ENCODE assay signal across 31 mouse cellular contexts in the genomic region with DNA sequence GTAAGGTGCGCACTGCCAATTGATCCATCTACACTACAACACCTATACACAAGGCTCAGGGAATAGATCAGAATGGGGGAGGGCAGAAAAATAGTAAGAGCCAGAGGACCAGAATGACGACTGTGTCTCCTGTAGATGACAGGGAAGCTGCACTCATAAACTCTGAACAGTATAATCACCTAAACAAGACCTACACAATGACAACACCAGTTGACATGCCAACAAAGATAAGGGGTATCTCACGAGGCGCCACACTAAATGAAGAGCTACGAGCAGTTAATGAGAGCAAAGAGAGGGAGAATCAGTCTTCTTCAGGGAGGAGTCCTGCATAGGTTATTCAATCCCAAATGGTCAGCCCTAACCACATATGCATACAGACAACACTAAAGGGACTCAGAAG. TPM values are rescaled to one million over a fixed set of nuclear protein-coding genes. Genes with fewer than 3 reads are reported as not detected.
DNase-seq lines count a peak whose midpoint lies in the region; ATAC-seq and TF ChIP-seq lines count a peak whose summit lies in the region.
"Had no signal": no experiment of that assay in that cellular context is flagged by ENCODE, and none has a peak within 500 bp of the region (broad histone marks: within the 10 kb centered on the region; RNA-seq: fewer than 3 reads in every experiment).

No protein-coding gene starts in this region.

- peaks cover 24% of the 10 kb centered on the region for H3K36me3 ChIP-seq in liver, embryonic 14.5 days (replicated peaks; ENCODE audit: control insufficient read depth, insufficient read depth, low read depth)

- no peak overlapping the region for H3K4me3 ChIP-seq in liver, embryonic 14.5 days (ENCODE audit: insufficient read depth in 1 of 2, low read depth in 2 of 2, low read length in 2 of 2)
- H3K4me3 ChIP-seq: embryonic facial prominence, embryonic 12.5 days; hindbrain, embryonic 13.5 days; layer of hippocampus, adult 2 months; limb, embryonic 13.5 days; midbrain, embryonic 12.5 days; myocyte; neural tube, embryonic 12.5 days; stomach, embryonic 15.5 days had no signal

- ATAC-seq in erythroid progenitor cell, adult 5-6 weeks (replicated peaks; ENCODE audit: low FRiP score, poor library complexity, severe bottlenecking): peak; percentile 54; the same call in 1 of the 2 replicates
- peak; percentile 83 for ATAC-seq in liver, embryonic 14.5 days (ENCODE audit: insufficient read depth)
- ATAC-seq in megakaryocyte-erythroid progenitor cell, adult 5-6 weeks (replicated peaks; ENCODE audit: low FRiP score, low TSS enrichment, poor library complexity, severe bottlenecking): peak; percentile 95
- ATAC-seq: CD4-positive, CD25-positive, alpha-beta regulatory T cell, adult 4 months; forebrain, postnatal 0 days; intestine, postnatal 0 days had no signal

- no peaks in the 10 kb centered on the region for H3K9me3 ChIP-seq in liver, embryonic 14.5 days (ENCODE audit: control insufficient read depth, low read length)
- H3K9me3 ChIP-seq: embryonic facial prominence, embryonic 12.5 days; hindbrain, embryonic 13.5 days; limb, embryonic 13.5 days; midbrain, embryonic 12.5 days; neural tube, embryonic 12.5 days; stomach, embryonic 15.5 days had no signal

- peak overlapping the region; percentile 42 for H3K27ac ChIP-seq in liver, embryonic 14.5 days
- H3K27ac ChIP-seq: embryonic facial prominence, embryonic 12.5 days; hindbrain, embryonic 13.5 days; layer of hippocampus, adult 2 months; limb, embryonic 13.5 days; midbrain, embryonic 12.5 days; neural tube, embryonic 12.5 days; stomach, embryonic 15.5 days had no signal

- WGBS in liver, embryonic 14.5 days (ENCODE audit: insufficient replicate concordance): 28% methylated on average over 5 of the region's 5 CpGs

- H3K27me3 ChIP-seq in liver, embryonic 14.5 days (ENCODE audit: control insufficient read depth, insufficient read depth, low read length): no peaks in the 10 kb centered on the region
- H3K27me3 ChIP-seq: embryonic facial prominence, embryonic 12.5 days; hindbrain, embryonic 13.5 days; limb, embryonic 13.5 days; midbrain, embryonic 12.5 days; neural tube, embryonic 12.5 days; stomach, embryonic 15.5 days had no signal

- peak; percentile 68 for TF ChIP-seq EP300 in liver, embryonic 14.5 days (IDR thresholded peaks at IDR 0.05; ENCODE audit: low read depth)

- peak; percentile 48 for DNase-seq in MEL-GATA-1-ER (ENCODE audit: extremely low read depth, low read depth)
- DNase-seq in liver, embryonic 14.5 days (ENCODE audit: low read depth in 3 of 3, low spot score in 3 of 3): peak in 1 of 3 experiments; percentile 43
- no peak for DNase-seq in kidney, postnatal 25 days
- DNase-seq in adrenal gland, adult 2 months: no peak
- no peak for DNase-seq in kidney, postnatal 14 days
- DNase-seq: adrenal gland, postnatal 10 days; cerebellum, adult 11 months; cerebellum, adult 9-10 months; cerebellum, postnatal 36 days; embryo, embryonic 11 days; forebrain, postnatal 0 days; gastrocnemius, postnatal 25 days; heart, adult 18-20 months; heart, postnatal 4 days; kidney, adult 9 months; kidney, postnatal 10 days; lung, adult 2 months; lung, postnatal 10 days had no signal

- H3K4me1 ChIP-seq in liver, embryonic 14.5 days (replicated peaks; ENCODE audit: control insufficient read depth in 2 of 2, insufficient read depth in 2 of 2, low read length in 1 of 2): peaks cover 13 to 21% of the 10 kb centered on the region in 2 experiments
- H3K4me1 ChIP-seq: embryonic facial prominence, embryonic 12.5 days; limb, embryonic 13.5 days; midbrain, embryonic 12.5 days; neural tube, embryonic 12.5 days; stomach, embryonic 15.5 days had no signal

- H3K4me2 ChIP-seq in liver, embryonic 14.5 days (ENCODE audit: low read depth): peak overlapping the region; percentile 28
- H3K4me2 ChIP-seq: embryonic facial prominence, embryonic 12.5 days; heart, embryonic 11.5 days; hindbrain, embryonic 13.5 days; limb, embryonic 13.5 days; midbrain, embryonic 12.5 days; neural tube, embryonic 12.5 days; stomach, embryonic 15.5 days had no signal

- TF ChIP-seq CTCF in liver, embryonic 14.5 days (IDR thresholded peaks at IDR 0.05; ENCODE audit: low read depth): no peak

- 0 out of 2 replicates have a peak overlapping the region, but pooled peaks have one; percentile 13 for H3K9ac ChIP-seq in liver, embryonic 14.5 days (replicated peaks)
- H3K9ac ChIP-seq: embryonic facial prominence, embryonic 12.5 days; forebrain, postnatal 0 days; hindbrain, embryonic 13.5 days; limb, embryonic 13.5 days; midbrain, embryonic 12.5 days; neural tube, embryonic 12.5 days; stomach, embryonic 15.5 days had no signal

RNA-seq across cellular contexts. Expression of gene Trappc6b, which starts 8.1 kb away (rescaled TPM):
- total RNA-seq in erythroid progenitor cell, adult 5-6 weeks (2015; ENCODE audit: low replicate concordance): 57.3 and 74.6 TPM in 2 replicates
- total RNA-seq in erythroid progenitor cell, adult 5-6 weeks (2017; ENCODE audit: low replicate concordance): 44.2 and 45.4 TPM in 2 replicates
- 26.8 and 36.4 TPM in 2 replicates for polyA plus RNA-seq in liver, embryonic 14.5 days (2012; rRNA removed)
- polyA plus RNA-seq in liver, embryonic 14.5 days (2014; fragmentation: Nextera tagmentation; extraction: Ambion mirVana): 32.3 and 34.3 TPM in 2 replicates
- 38.1 and 68.1 TPM in 2 replicates for total RNA-seq in megakaryocyte-erythroid progenitor cell, adult 5-6 weeks (2014; fragmentation: Nextera tagmentation)
- 39.4 and 68.8 TPM in 2 replicates for total RNA-seq in megakaryocyte-erythroid progenitor cell, adult 5-6 weeks (2017)
- 10 to 100 TPM; 83.5 to 90.5 TPM for total RNA-seq in adrenal gland, adult 2 months (2021)
- 86.1 and 101 TPM in 2 replicates for polyA plus RNA-seq in adrenal gland, adult 2 months (2012; rRNA removed)

RNA-seq across cellular contexts. Expression of gene Pnn, which starts 13.5 kb away (rescaled TPM):
- total RNA-seq in erythroid progenitor cell, adult 5-6 weeks (2015; ENCODE audit: low replicate concordance): 62.7 and 66.7 TPM in 2 replicates
- total RNA-seq in erythroid progenitor cell, adult 5-6 weeks (2017; ENCODE audit: low replicate concordance): 67.9 and 69.1 TPM in 2 replicates
- polyA plus RNA-seq in liver, embryonic 14.5 days (2012; rRNA removed): 19.2 and 43.8 TPM in 2 replicates
- 27.3 and 29.9 TPM in 2 replicates for polyA plus RNA-seq in liver, embryonic 14.5 days (2014; fragmentation: Nextera tagmentation; extraction: Ambion mirVana)
- total RNA-seq in megakaryocyte-erythroid progenitor cell, adult 5-6 weeks (2014; fragmentation: Nextera tagmentation): 119 and 145 TPM in 2 replicates
- total RNA-seq in megakaryocyte-erythroid progenitor cell, adult 5-6 weeks (2017): 135 and 162 TPM in 2 replicates
- 10 to 100 TPM; 28.9 to 51.7 TPM for total RNA-seq in adrenal gland, adult 2 months (2021)
- polyA plus RNA-seq in adrenal gland, adult 2 months (2012; rRNA removed): 5.2 and 6.1 TPM in 2 replicates

RNA-seq across cellular contexts. Expression of gene Gemin2, which starts 40.0 kb away (rescaled TPM):
- total RNA-seq in erythroid progenitor cell, adult 5-6 weeks (2015; ENCODE audit: low replicate concordance): 12.2 and 14.4 TPM in 2 replicates
- 9.2 and 17.7 TPM in 2 replicates for total RNA-seq in erythroid progenitor cell, adult 5-6 weeks (2017; ENCODE audit: low replicate concordance)
- polyA plus RNA-seq in liver, embryonic 14.5 days (2012; rRNA removed): 7.6 and 10.2 TPM in 2 replicates
- 14.3 and 14.5 TPM in 2 replicates for polyA plus RNA-seq in liver, embryonic 14.5 days (2014; fragmentation: Nextera tagmentation; extraction: Ambion mirVana)
- total RNA-seq in megakaryocyte-erythroid progenitor cell, adult 5-6 weeks (2014; fragmentation: Nextera tagmentation): 26.8 and 41.3 TPM in 2 replicates
- 23.1 and 28.5 TPM in 2 replicates for total RNA-seq in megakaryocyte-erythroid progenitor cell, adult 5-6 weeks (2017)
- total RNA-seq in adrenal gland, adult 2 months (2021): 10 to 100 TPM in 1 of 2 experiments, 1 to 10 TPM in 1; 5.9 to 10.2 TPM
- polyA plus RNA-seq in adrenal gland, adult 2 months (2012; rRNA removed): 1.1 and 1.5 TPM in 2 replicates

RNA-seq across cellular contexts. Expression of gene Sec23a, which starts 41.3 kb away (rescaled TPM):
- 6.5 and 15.9 TPM in 2 replicates for total RNA-seq in erythroid progenitor cell, adult 5-6 weeks (2015; ENCODE audit: low replicate concordance)
- 10.7 and 13.2 TPM in 2 replicates for total RNA-seq in erythroid progenitor cell, adult 5-6 weeks (2017; ENCODE audit: low replicate concordance)
- polyA plus RNA-seq in liver, embryonic 14.5 days (2012; rRNA removed): 8.0 and 10.6 TPM in 2 replicates
- polyA plus RNA-seq in liver, embryonic 14.5 days (2014; fragmentation: Nextera tagmentation; extraction: Ambion mirVana): 23.7 and 25.1 TPM in 2 replicates
- total RNA-seq in megakaryocyte-erythroid progenitor cell, adult 5-6 weeks (2014; fragmentation: Nextera tagmentation): 9.8 and 13.1 TPM in 2 replicates
- total RNA-seq in megakaryocyte-erythroid progenitor cell, adult 5-6 weeks (2017): 25.9 and 28.0 TPM in 2 replicates
- total RNA-seq in adrenal gland, adult 2 months (2021): 10 to 100 TPM; 38.8 to 48.9 TPM
- 7.2 and 10.6 TPM in 2 replicates for polyA plus RNA-seq in adrenal gland, adult 2 months (2012; rRNA removed)

RNA-seq across cellular contexts. Expression of gene Mia2, which starts 42.4 kb away (rescaled TPM):
- total RNA-seq in erythroid progenitor cell, adult 5-6 weeks (2015; ENCODE audit: low replicate concordance): 89.4 and 98.9 TPM in 2 replicates
- 138 and 233 TPM in 2 replicates for total RNA-seq in erythroid progenitor cell, adult 5-6 weeks (2017; ENCODE audit: low replicate concordance)
- polyA plus RNA-seq in liver, embryonic 14.5 days (2012; rRNA removed): 26.9 and 31.7 TPM in 2 replicates
- polyA plus RNA-seq in liver, embryonic 14.5 days (2014; fragmentation: Nextera tagmentation; extraction: Ambion mirVana): 42.6 and 43.4 TPM in 2 replicates
- 99.9 and 136 TPM in 2 replicates for total RNA-seq in megakaryocyte-erythroid progenitor cell, adult 5-6 weeks (2014; fragmentation: Nextera tagmentation)
- total RNA-seq in megakaryocyte-erythroid progenitor cell, adult 5-6 weeks (2017): 158 and 174 TPM in 2 replicates
- 100 to 1,000 TPM; 114 to 180 TPM for total RNA-seq in adrenal gland, adult 2 months (2021)
- polyA plus RNA-seq in adrenal gland, adult 2 months (2012; rRNA removed): 20.8 and 31.9 TPM in 2 replicates
